Mouse (Mus musculus): ENCODE measurements around the gene Skint11. TPM values are rescaled to one million over a fixed set of nuclear protein-coding genes. Genes with fewer than 3 reads are reported as not detected.

The Skint11 gene
- polyA plus RNA-seq (2015; fragmentation: Nextera tagmentation; extraction: Ambion mirVana): not detected in 2 replicates

GRCm38 (mm10) chr4:114163084-114163483 is at the start of gene Skint11:
Gene Skint11 (plus strand): TSS chr4:114163384.

Other genes starting within 250 kb of the Skint11 start
- not detected in 2 replicates for gene Skint5, start 163.9 kb upstream of the Skint11 start, polyA plus RNA-seq (2015; fragmentation: Nextera tagmentation; extraction: Ambion mirVana)
- 0.88 and 0.96 TPM in 2 replicates for gene Trabd2b, start 243.3 kb downstream of the Skint11 start, polyA plus RNA-seq (2015; fragmentation: Nextera tagmentation; extraction: Ambion mirVana)